Mouse (Mus musculus) telencephalon, adult 2 months (tissue): ENCODE data around the gene Sebox.

Experiments used
- DNase-seq: peaks from one replicate; pipeline ENCODE4 v3.0.0-alpha.2; 2011; ENCODE audit warnings: low read depth, low spot score

Gene Sebox

GRCm38 (mm10) chr11:78534516-78534915 is 31.3 kb downstream of the Sebox start:
- no peak for DNase-seq

- DNase-seq, result peak; percentile 39
Measured at GRCm38 (mm10) chr11:78535376-78536079, 32.3 kb downstream of the Sebox start.

GRCm38 (mm10) chr11:78536080-78536689 is 32.9 kb downstream of the Sebox start, which contains the start of the genes Tnfaip1 and Ift20:
Tnfaip1 (minus strand) TSS chr11:78536332.
Ift20 (plus strand) TSS chr11:78536361.
- DNase-seq, result peak; percentile 100

GRCm38 (mm10) chr11:78536690-78537084 is 33.4 kb downstream of the Sebox start:
- DNase-seq, result no peak

GRCm38 (mm10) chr11:78540358-78540757 is 37.1 kb downstream of the Sebox start:
- DNase-seq, result no peak

- no peak for DNase-seq
Measured at GRCm38 (mm10) chr11:78544449-78545111, 41.3 kb downstream of the Sebox start.

- no peak for DNase-seq
Measured at GRCm38 (mm10) chr11:78545181-78545580, 41.9 kb downstream of the Sebox start.

- no peak for DNase-seq
Measured at GRCm38 (mm10) chr11:78547718-78548460, 44.6 kb downstream of the Sebox start.

- no peak for DNase-seq
Measured at GRCm38 (mm10) chr11:78549491-78549987, 46.3 kb downstream of the Sebox start.

- DNase-seq, result peak; percentile 97
Measured at GRCm38 (mm10) chr11:78550168-78551058, 47.2 kb downstream of the Sebox start, which contains the start of gene Tmem97. Tmem97 (minus strand) TSS chr11:78550777.

GRCm38 (mm10) chr11:78551059-78551398 is 47.8 kb downstream of the Sebox start:
- DNase-seq, result no peak
